Mouse (Mus musculus): ENCODE data around the gene Dip2b.

DNA sequence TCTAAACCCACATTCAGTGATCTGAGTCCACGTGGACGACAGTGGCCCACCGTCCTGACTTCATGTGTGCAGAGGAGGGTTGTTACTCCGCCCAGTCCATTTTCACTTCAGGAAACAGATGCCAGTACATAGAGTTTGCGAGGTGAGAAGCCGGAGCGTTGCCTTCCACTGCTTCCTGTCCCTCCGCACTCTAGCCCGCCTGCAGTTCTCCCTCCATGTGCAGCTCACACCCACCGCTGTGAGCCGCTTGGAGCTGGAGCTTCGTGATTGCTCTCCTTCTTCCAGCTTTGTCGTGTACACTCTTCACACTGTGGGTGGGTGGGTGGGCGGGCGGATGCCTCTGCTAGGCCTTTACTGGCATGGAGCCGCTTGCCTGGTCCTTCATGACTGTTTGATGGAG is 53.8 kb downstream of the Dip2b start:
- TF ChIP-seq CTCF (IDR thresholded peaks at IDR 0.05) (no peak), POLR2A (IDR thresholded peaks at IDR 0.05; ENCODE audit: insufficient read depth, low read depth, low read length) (no peak), EP300 (IDR thresholded peaks at IDR 0.05; ENCODE audit: insufficient read depth, low read depth, low read length) (no peak)
